Mouse (Mus musculus) heart, postnatal 0 days (tissue): ENCODE measurements around the gene Fgfr2.

Experiments
- CTCF ChIP-seq: IDR thresholded peaks from 2 replicates; pipeline ENCODE4 v1.5.1; 2016; ENCODE audit warnings: antibody characterized with exemption, control low read depth, low read depth
- EP300 ChIP-seq: IDR thresholded peaks from 2 replicates; pipeline ENCODE4 v1.6.1; 2016; ENCODE audit warnings: antibody characterized with exemption, low read depth

DNA sequence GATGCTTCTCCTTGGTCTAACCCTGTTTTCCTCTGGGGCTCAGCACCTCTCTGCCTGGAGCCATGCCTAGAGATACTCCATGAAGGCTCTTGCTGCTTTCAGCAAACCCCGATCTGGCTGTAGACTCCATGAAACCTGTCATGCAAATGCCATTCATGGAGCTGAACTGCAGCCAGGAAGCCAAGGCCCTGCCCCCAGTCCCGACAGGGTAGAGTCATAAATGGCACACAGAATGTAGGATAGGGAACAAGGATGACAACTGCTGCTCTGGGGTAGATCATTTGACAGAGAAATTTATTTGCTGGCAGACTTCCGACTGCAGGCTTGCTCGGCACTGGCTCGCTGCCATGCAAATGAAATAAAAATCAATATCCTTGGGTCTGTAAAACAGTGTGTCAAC is 112.0 kb downstream of the Fgfr2 start:
- TF ChIP-seq CTCF (no peak), EP300 (no peak)
